Mouse (Mus musculus) spleen, postnatal 36 days (tissue): ENCODE results near the gene Zfp598.
A peak's percentile ranks its signal among the peaks of the same experiment; 100 is the strongest.
"Not testable (repeated sequence)": the region's sequence is repeated elsewhere in the genome, so short reads cannot be mapped to it uniquely, and the experiment has no call there.

Source experiments
- DNase-seq, 2 experiments: peaks; one replicate each; pipeline ENCODE4 v3.0.0; 2022; ENCODE audit warnings: low spot score in 2 of 2, mixed read lengths in 1 of 2

Zfp598 gene

GRCm38 (mm10) chr17:24646381-24646780 lies 23.1 kb upstream of the Zfp598 start:
- no peak for DNase-seq

DNA sequence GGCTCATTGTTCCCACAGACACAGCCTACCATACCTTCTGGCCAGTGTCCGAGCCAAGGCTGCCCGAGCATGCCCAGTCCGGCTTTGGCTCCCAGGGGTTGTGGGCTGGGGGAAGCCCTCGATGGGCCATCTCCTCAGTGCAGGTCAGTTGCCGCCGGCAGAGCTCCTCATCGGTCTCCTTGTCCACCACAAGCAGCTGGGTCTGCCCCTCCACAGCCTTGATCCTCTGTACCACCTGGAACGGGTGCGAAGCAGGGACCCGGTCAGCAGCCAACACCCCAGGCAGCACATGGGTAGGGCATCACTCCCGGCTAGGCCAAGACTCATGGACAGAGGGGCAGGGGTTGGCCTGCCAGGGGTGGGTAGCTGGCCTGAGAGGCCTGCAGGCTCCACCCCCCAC lies 22.0 kb upstream of the Zfp598 start:
- no peak for DNase-seq

DNA sequence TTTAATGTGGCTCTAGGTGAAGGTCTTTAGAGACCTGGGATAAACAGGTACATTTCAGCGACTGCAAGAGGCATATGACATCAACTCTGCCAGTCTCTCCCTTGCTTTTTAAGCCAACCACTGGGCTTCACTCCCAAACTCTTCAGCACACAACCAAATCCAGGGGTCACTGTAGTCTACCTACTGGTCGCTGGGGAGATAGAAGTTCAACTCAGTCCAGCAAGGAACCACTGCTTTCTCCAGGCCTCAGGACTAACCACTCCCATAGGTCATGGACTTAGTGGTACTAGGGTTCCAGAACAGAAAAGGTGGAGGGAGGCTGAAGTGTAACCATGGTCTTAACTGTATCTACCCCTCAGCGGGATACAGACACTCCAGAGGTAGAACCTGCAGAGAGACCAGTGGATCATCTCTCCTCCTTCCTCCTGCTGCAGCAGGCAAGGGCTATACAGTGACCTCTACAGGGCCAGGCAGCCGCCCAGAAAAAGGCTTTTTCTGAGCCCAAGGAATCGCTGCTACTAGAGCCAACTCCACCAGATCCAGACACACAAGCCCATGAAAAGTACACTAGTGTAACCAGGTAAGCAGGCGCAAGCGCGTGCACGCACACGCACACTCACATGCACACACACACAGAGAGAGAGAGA lies 20.6 kb upstream of the Zfp598 start:
- DNase-seq, result no peak

DNA sequence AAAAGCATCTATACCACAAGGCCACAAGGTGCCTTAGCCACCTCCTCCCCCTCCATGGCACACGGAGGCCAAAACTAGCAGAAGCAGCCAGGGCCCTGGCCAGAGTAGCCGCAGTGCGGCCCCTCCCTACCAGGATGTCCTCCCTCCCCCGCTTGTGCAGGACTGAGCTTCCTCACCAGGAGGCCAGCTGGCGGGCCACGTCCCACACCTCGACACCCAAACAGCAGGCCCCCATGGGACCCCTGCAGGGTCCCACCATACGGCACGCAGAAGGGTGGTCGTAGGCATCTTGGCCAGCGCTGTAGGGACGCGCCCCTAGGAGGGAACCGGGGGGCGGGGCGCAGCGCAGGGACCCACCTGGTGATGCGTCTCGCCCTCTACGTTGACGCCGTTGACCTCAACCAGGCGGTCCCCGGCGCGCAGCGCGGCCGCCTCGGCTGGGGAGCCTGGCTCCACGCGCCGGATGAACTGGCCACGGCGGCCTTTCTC lies 19.9 kb upstream of the Zfp598 start:
- no peak for DNase-seq

DNA sequence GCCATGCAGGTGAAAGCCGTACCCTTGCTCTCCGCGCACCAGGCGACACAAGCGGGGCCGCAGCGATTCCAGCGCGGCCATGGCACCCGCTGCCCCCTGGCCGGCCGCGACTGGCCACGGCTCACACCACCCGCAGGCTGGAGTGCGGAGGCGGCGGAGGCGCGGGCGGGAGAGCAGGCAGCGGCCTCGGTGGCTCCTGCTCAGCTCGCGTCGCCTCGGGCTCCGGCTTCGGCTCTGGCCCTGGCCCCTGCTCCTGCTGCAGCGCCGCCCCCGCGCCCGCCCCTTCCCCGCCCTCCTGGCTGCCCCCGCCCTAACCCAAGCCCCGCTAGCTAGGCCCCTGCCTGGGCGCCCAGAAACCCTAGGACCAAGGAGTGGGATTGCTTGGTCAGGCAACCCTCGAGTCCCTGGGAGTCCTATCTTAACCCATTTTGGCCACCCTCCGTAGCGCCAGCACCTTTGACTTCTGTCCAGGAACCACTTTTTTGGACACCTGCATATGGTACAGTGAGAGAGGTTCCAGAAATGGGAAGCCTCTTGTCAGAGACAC lies 19.3 kb upstream of the Zfp598 start, which contains the start of gene Slc9a3r2:
Slc9a3r2 (minus strand) TSS at position 258 of the 547 bp plus-strand sequence.
- no peak for DNase-seq

DNA sequence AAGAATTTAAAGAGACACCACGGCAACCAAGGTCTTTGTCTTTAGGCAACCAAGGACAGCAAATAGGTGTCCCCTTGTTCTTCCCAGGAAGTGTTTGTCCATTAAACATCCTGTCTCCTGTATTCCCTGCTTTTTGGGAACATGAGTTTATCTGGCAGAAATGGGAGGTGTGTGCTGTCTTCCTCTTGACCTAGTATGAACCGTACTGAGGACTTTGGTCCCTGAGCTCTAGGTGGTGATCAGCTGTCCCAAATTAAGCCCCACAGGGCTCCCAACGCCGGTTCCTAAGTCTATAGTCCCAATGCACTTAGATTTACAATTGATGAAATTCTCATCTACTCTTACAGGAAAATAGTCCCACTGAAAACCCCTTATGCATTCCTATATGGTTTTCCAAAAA lies 18.7 kb upstream of the Zfp598 start:
- no peak for DNase-seq

- no peak for DNase-seq
Measured at GRCm38 (mm10) chr17:24651835-24652234, 17.7 kb upstream of the Zfp598 start.

DNA sequence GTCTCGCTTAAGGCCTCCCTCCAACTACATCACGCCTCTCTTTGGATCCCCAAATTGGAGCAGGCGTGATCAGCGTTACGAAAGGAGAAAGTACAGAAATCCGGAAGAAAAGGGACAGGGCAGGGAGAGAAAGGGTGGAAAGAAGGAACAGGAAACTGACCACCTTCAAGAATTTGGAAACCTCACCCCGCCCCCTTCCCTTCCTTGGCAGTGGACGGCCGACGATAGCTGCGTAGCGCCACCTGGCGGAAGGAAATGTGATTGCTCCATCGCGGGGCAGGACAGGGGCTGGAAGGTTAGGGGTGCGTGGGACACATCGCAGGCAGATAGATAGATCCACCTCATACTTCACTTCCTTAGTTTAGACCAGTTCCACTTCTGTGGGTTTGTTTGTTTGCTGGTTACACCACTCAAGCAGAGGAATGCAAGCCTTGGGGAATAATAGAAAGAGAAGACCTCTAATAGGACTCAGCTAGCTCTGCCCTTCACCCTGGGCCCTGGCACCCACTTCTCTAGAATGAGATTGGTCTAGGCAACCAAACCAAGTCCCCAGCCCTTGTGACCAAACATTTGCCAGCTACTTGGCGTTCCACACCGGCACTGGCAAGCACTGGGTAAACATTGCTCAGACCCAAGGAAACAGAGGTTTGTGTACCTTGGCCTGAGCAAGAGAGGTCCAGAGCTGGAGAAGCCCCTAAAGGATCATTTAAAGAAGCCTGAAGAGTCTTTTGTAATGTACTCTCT lies 15.3 kb upstream of the Zfp598 start:
- DNase-seq, result peak; percentile 51 to 64

GRCm38 (mm10) chr17:24654969-24655368 lies 14.5 kb upstream of the Zfp598 start:
- no peak for DNase-seq

- DNase-seq, result no peak
Measured at GRCm38 (mm10) chr17:24658017-24658758, 11.3 kb upstream of the Zfp598 start, which contains the start of gene Npw. Gene Npw (minus strand): TSS chr17:24658457.

- DNase-seq, result not testable (repeated sequence)
Measured at GRCm38 (mm10) chr17:24667011-24667410, 2.5 kb upstream of the Zfp598 start.

- peak; percentile 59 to 64 for DNase-seq
Measured at GRCm38 (mm10) chr17:24667416-24667815, 2.1 kb upstream of the Zfp598 start.

- not testable (repeated sequence) for DNase-seq
Measured at GRCm38 (mm10) chr17:24669214-24669544, 308 bp upstream of the Zfp598 start.

DNA sequence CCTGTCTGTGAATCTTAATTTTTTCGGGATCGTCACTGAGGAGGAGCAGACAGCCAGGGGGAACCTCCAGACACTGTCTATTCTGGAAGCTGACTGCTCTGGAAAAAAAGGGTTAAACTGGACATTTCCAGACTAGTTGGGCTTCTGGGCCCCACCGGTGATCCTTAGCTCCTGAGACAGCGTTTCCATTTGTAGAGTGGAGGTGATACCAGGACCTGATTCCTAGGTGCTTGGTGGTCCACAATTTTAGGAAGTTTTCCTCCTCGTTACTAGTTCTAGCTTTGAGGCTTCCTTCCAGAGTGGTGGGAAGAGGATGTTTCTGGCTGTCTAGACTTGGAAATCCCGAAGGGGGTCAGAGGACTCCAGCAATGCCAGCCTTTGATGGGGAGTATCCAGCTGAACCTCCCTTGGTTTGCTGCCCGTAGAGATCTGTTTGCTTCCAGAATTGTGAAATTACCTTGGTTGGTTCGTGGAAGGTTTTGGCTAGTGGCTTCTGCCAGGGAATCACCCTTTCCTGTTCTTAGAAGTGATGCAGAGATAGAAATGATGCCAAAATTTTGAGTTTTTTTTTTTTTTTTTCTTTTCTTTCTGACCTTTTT lies 858 bp downstream of the Zfp598 start:
- no peak for DNase-seq

DNA sequence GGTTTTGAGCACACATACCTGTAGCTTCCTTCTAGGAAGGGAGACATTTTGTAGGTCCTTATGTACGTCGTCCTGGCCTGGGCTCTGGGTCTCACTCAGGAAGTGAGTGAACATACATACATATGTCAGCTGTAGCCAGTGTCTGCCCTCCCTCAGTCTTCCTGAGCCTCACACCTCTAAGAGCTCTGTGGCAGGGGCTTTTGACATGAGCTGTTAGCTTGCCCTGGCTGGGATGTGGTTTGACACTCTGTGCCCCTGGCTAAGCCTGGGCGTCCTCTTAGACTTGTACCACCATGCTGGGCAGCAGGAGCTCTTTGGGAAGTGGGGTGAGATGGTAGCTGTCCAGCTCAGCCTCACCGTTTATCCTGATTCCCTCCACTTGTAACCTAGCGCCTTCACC lies 1.9 kb downstream of the Zfp598 start:
- no peak for DNase-seq

GRCm38 (mm10) chr17:24672141-24672540 lies 2.7 kb downstream of the Zfp598 start:
- peak; percentile 36 to 38 for DNase-seq

DNA sequence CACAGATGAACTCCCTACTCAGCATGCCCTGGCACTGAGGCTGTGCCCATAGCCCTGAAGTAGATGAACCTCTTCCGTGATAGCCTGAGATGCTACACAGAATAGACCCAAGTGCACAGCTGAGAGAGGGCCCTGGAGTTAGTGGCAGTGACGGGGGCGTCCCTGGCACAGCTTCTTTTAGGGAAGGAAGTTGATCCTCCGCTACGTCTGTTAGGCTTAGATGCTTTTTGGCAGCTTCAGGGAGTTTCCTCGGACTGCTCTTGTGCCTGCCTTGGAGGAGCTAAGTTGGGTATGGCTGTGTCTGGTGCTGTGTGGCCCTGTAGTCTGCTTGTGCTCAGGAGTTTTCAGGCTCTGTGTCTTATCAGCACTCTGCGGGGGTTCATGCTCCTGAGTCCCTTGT lies 4.8 kb downstream of the Zfp598 start:
- no peak for DNase-seq

- peak; percentile 51 to 67 for DNase-seq
Measured at GRCm38 (mm10) chr17:24676187-24676586, 6.7 kb downstream of the Zfp598 start.

DNA sequence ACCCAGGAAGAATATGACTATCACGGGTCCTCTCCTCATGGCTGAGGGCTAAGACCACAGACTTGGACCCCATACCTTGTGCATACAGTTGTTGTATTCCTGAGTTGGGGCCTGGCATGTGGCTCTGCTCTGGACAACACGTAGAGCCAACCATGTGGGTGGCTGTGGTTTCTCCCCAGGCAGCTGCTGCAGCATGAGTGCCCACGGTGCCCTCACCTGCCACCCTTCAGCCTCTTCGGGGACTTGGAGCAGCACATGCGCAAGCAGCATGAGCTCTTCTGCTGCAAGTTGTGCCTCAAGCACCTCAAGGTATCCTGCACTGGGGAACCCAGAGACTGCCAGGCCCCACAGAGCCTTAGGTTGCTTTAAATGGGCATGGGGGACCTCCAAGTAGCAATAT lies 7.4 kb downstream of the Zfp598 start:
- DNase-seq, result no peak

DNA sequence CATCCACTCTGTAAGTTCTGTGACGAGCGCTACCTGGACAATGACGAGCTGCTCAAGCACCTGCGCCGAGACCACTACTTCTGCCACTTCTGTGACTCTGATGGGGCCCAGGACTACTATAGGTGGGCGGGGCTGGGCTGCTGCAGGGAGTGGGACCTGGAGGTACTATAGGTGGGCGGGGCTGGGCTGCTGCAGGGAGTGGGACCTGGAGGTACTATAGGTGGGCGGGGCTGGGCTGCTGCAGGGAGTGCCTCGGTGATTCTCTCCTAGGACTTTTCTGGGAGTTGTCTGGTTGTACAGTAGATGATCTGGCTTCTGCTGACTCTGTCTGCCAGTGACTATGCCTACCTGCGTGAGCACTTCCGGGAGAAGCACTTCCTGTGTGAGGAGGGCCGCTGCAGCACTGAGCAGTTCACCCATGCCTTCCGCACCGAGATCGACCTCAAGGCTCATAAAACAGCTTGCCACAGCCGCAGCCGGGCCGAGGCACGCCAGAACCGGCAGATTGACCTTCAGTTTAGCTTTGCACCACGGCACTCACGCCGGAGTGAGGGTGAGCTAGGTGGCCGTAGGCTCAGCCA lies 8.1 kb downstream of the Zfp598 start:
- no peak for DNase-seq

- peak; percentile 58 to 62 for DNase-seq
Measured at GRCm38 (mm10) chr17:24686514-24686913, 17.0 kb downstream of the Zfp598 start.
